Mouse (Mus musculus): Measurements from ENCODE around the gene Abi3.

- TF ChIP-seq POLR2A (IDR thresholded peaks at IDR 0.05; ENCODE audit: borderline replicate concordance, extremely low read depth, low read depth, low read length) (no peak), CTCF (IDR thresholded peaks at IDR 0.05; ENCODE audit: insufficient read depth, low read length) (no peak)
Measured at GRCm38 (mm10) chr11:95875804-95876203, 33.5 kb upstream of the Abi3 start.

All from lung, adult 2 months (tissue).